In genomic region chr16:91367066-91367465, GRCm38 (mm10) we compare ENCODE assay signal across 15 mouse cellular contexts. TPM values are rescaled to one million over a fixed set of nuclear protein-coding genes. Genes with fewer than 3 reads are reported as not detected.
DNase-seq lines count a peak whose midpoint lies in the region; ATAC-seq and TF ChIP-seq lines count a peak whose summit lies in the region.
"Had no signal": no experiment of that assay in that cellular context is flagged by ENCODE, and none has a peak within 500 bp of the region (broad histone marks: within the 10 kb centered on the region; RNA-seq: fewer than 3 reads in every experiment).

No protein-coding gene starts in this region.

- peak; percentile 92 for DNase-seq in 416B (ENCODE audit: low read depth)
- DNase-seq in hindbrain, embryonic 14.5 days (ENCODE audit: low spot score) = no peak
- DNase-seq: adrenal gland, adult 8-10 months; cerebellum, adult 11 months had no signal

- H3K4me2 ChIP-seq in heart, embryonic 13.5 days = no peak overlapping the region
- no peak overlapping the region for H3K4me2 ChIP-seq in heart, embryonic 11.5 days
- H3K4me2 ChIP-seq in hindbrain, embryonic 13.5 days = no peak overlapping the region
- no peak overlapping the region for H3K4me2 ChIP-seq in hindbrain, embryonic 14.5 days (replicated peaks)
- no peak overlapping the region for H3K4me2 ChIP-seq in intestine, postnatal 0 days (replicated peaks; ENCODE audit: low read depth)

- no peaks in the 10 kb centered on the region for H3K27me3 ChIP-seq in heart, embryonic 13.5 days (replicated peaks)
- H3K27me3 ChIP-seq in heart, embryonic 11.5 days (ENCODE audit: control insufficient read depth, insufficient read depth, low read length) = no peaks in the 10 kb centered on the region
- H3K27me3 ChIP-seq in hindbrain, embryonic 13.5 days = no peaks in the 10 kb centered on the region
- no peaks in the 10 kb centered on the region for H3K27me3 ChIP-seq in hindbrain, embryonic 14.5 days (ENCODE audit: control insufficient read depth, insufficient read depth, low read length)
- H3K27me3 ChIP-seq in intestine, postnatal 0 days (replicated peaks; ENCODE audit: control insufficient read depth, insufficient read depth, low read length) = no peaks in the 10 kb centered on the region
- H3K27me3 ChIP-seq: Patski had no signal

- ATAC-seq in heart, embryonic 13.5 days (ENCODE audit: extremely low read depth, insufficient number of reproducible peaks, low FRiP score, low TSS enrichment) = no peak
- ATAC-seq in heart, embryonic 11.5 days (replicated peaks; ENCODE audit: insufficient number of reproducible peaks, low FRiP score, low TSS enrichment) = no peak
- no peak for ATAC-seq in hindbrain, embryonic 13.5 days (ENCODE audit: low FRiP score)
- no peak for ATAC-seq in hindbrain, embryonic 14.5 days (ENCODE audit: low FRiP score)
- ATAC-seq in intestine, postnatal 0 days = no peak
- ATAC-seq: Patski had no signal

- peaks cover 5% of the 10 kb centered on the region; the same call in 1 of the 2 replicates for H3K79me2 ChIP-seq in macrophage (ENCODE audit: inconsistent target)

- TF ChIP-seq CTCF in bone marrow macrophage, adult 2 months (IDR thresholded peaks at IDR 0.05; ENCODE audit: low read depth, low read length) = no peak
- TF ChIP-seq CTCF in intestine, postnatal 0 days (IDR thresholded peaks at IDR 0.05; ENCODE audit: low read depth) = no peak

- 69% methylated on average over 2 of the region's 2 CpGs for WGBS in heart, embryonic 13.5 days
- 80% methylated on average over 2 of the region's 2 CpGs for whole genome bisulfite sequencing in heart, embryonic 11.5 days (ENCODE audit: insufficient replicate concordance)
- 0% methylated on average over 2 of the region's 2 CpGs for WGBS in macrophage (ENCODE audit: missing documents)
- WGBS in hindbrain, embryonic 13.5 days = 82% methylated on average over 2 of the region's 2 CpGs
- WGBS in hindbrain, embryonic 14.5 days = 88% methylated on average over 2 of the region's 2 CpGs
- 78% methylated on average over 2 of the region's 2 CpGs for WGBS in intestine, postnatal 0 days

- H3K36me3 ChIP-seq in heart, embryonic 13.5 days = no peaks in the 10 kb centered on the region
- no peaks in the 10 kb centered on the region for H3K36me3 ChIP-seq in heart, embryonic 11.5 days (ENCODE audit: control insufficient read depth, insufficient read depth, low read length)
- no peaks in the 10 kb centered on the region for H3K36me3 ChIP-seq in macrophage (ENCODE audit: inconsistent target)
- no peaks in the 10 kb centered on the region for H3K36me3 ChIP-seq in hindbrain, embryonic 13.5 days
- no peaks in the 10 kb centered on the region for H3K36me3 ChIP-seq in hindbrain, embryonic 14.5 days (replicated peaks; ENCODE audit: control insufficient read depth, insufficient read depth)
- H3K36me3 ChIP-seq in intestine, postnatal 0 days (ENCODE audit: control insufficient read depth, insufficient read depth) = no peaks in the 10 kb centered on the region

- peaks cover 32% of the 10 kb centered on the region for H3K4me1 ChIP-seq in heart, embryonic 13.5 days
- H3K4me1 ChIP-seq in heart, embryonic 11.5 days (ENCODE audit: control insufficient read depth, insufficient read depth, low read length) = peaks cover 10% of the 10 kb centered on the region
- peaks cover 50% of the 10 kb centered on the region for H3K4me1 ChIP-seq in bone marrow macrophage, adult 2 months (ENCODE audit: control insufficient read depth, insufficient read depth, low read length)
- peaks cover 9% of the 10 kb centered on the region for H3K4me1 ChIP-seq in hindbrain, embryonic 13.5 days (replicated peaks)
- H3K4me1 ChIP-seq in hindbrain, embryonic 14.5 days (replicated peaks; ENCODE audit: control insufficient read depth, insufficient read depth, low read length) = no peaks in the 10 kb centered on the region
- H3K4me1 ChIP-seq in intestine, postnatal 0 days (replicated peaks; ENCODE audit: control insufficient read depth, insufficient read depth, low read length) = no peaks in the 10 kb centered on the region

- no peak for TF ChIP-seq POLR2A in bone marrow macrophage, adult 2 months (IDR thresholded peaks at IDR 0.05; ENCODE audit: borderline replicate concordance, low read depth, low read length)

- peaks cover 4% of the 10 kb centered on the region; the same call in 1 of the 2 replicates for H3K9me3 ChIP-seq in heart, embryonic 13.5 days
- no peaks in the 10 kb centered on the region for H3K9me3 ChIP-seq in heart, embryonic 11.5 days (replicated peaks; ENCODE audit: control insufficient read depth, low read length)
- no peaks in the 10 kb centered on the region for H3K9me3 ChIP-seq in hindbrain, embryonic 13.5 days
- no peaks in the 10 kb centered on the region for H3K9me3 ChIP-seq in hindbrain, embryonic 14.5 days (ENCODE audit: control insufficient read depth, low read length)
- H3K9me3 ChIP-seq in intestine, postnatal 0 days (ENCODE audit: control insufficient read depth) = no peaks in the 10 kb centered on the region

- 0 out of 2 replicates have a peak overlapping the region, but pooled peaks have one; percentile 5 for H3K27ac ChIP-seq in heart, embryonic 13.5 days (replicated peaks)
- no peak overlapping the region for H3K27ac ChIP-seq in heart, embryonic 11.5 days (ENCODE audit: low read depth, low read length)
- H3K27ac ChIP-seq in bone marrow macrophage, adult 2 months (ENCODE audit: insufficient read depth, low read depth, low read length) = peak overlapping the region; percentile 92
- H3K27ac ChIP-seq in macrophage = peak overlapping the region; percentile 99
- H3K27ac ChIP-seq in hindbrain, embryonic 13.5 days = no peak overlapping the region
- H3K27ac ChIP-seq in hindbrain, embryonic 14.5 days = no peak overlapping the region
- H3K27ac ChIP-seq in intestine, postnatal 0 days (ENCODE audit: low read depth, low read length) = no peak overlapping the region

- no peak overlapping the region for H3K9ac ChIP-seq in heart, embryonic 13.5 days
- no peak overlapping the region for H3K9ac ChIP-seq in heart, embryonic 11.5 days (ENCODE audit: low read depth, low read length)
- H3K9ac ChIP-seq in hindbrain, embryonic 13.5 days = no peak overlapping the region
- H3K9ac ChIP-seq in hindbrain, embryonic 14.5 days = no peak overlapping the region
- no peak overlapping the region for H3K9ac ChIP-seq in intestine, postnatal 0 days (ENCODE audit: low read depth, low read length)

- H3K4me3 ChIP-seq in heart, embryonic 13.5 days = no peak overlapping the region
- no peak overlapping the region for H3K4me3 ChIP-seq in heart, embryonic 11.5 days (ENCODE audit: low read depth, low read length)
- peak overlapping the region; percentile 30; the same call in 1 of the 2 replicates for H3K4me3 ChIP-seq in bone marrow macrophage, adult 2 months (ENCODE audit: insufficient read depth, low read length)
- H3K4me3 ChIP-seq in macrophage (ENCODE audit: inconsistent target) = no peak overlapping the region
- no peak overlapping the region for H3K4me3 ChIP-seq in hindbrain, embryonic 13.5 days
- no peak overlapping the region for H3K4me3 ChIP-seq in hindbrain, embryonic 14.5 days (replicated peaks; ENCODE audit: low read length)
- H3K4me3 ChIP-seq in intestine, postnatal 0 days (ENCODE audit: low read depth, low read length) = no peak overlapping the region

RNA-seq across cellular contexts. Expression of gene Ifnar2, which starts 5.5 kb away (rescaled TPM):
- polyA plus RNA-seq in heart, embryonic 13.5 days (2015; fragmentation: Nextera tagmentation; extraction: Ambion mirVana) = 51.2 and 56.5 TPM in 2 replicates
- 53.9 and 55.6 TPM in 2 replicates for polyA plus RNA-seq in heart, embryonic 11.5 days (2014; fragmentation: Nextera tagmentation; extraction: Ambion mirVana)
- 237 and 238 TPM in 2 replicates for polyA plus RNA-seq in bone marrow macrophage, adult 2 months (2012; ENCODE audit: insufficient read depth, insufficient read length, missing spikeins)
- 100 to 1,000 TPM; 154 to 353 (median 191) TPM for total RNA-seq in macrophage (2018; cell fraction: chromatin; rRNA removed)
- 100 to 1,000 TPM; 175 to 241 (median 207) TPM for total RNA-seq in macrophage (2018; cell fraction: cytosol; rRNA removed)
- 100 to 1,000 TPM; 188 to 308 (median 236) TPM for total RNA-seq in macrophage (2018; cell fraction: nucleus; rRNA removed)
- 183 to 327 TPM (median 193 TPM) in 3 replicates for polyA plus RNA-seq in macrophage (2018)
- 33.2 and 36.3 TPM in 2 replicates for polyA plus RNA-seq in hindbrain, embryonic 13.5 days (2015; fragmentation: Nextera tagmentation; extraction: Ambion mirVana)
- 38.2 and 40.4 TPM in 2 replicates for polyA plus RNA-seq in hindbrain, embryonic 14.5 days (2014; fragmentation: Nextera tagmentation; extraction: Ambion mirVana)
- 68.4 and 75.5 TPM in 2 replicates for polyA plus RNA-seq in intestine, postnatal 0 days (2015; fragmentation: Nextera tagmentation; extraction: Ambion mirVana)

RNA-seq across cellular contexts. Expression of gene Gm21970, which starts 24.5 kb away (rescaled TPM):
- polyA plus RNA-seq in heart, embryonic 13.5 days (2015; fragmentation: Nextera tagmentation; extraction: Ambion mirVana) = not detected in 2 replicates
- polyA plus RNA-seq in heart, embryonic 11.5 days (2014; fragmentation: Nextera tagmentation; extraction: Ambion mirVana) = not detected in 2 replicates
- polyA plus RNA-seq in bone marrow macrophage, adult 2 months (2012; ENCODE audit: insufficient read depth, insufficient read length, missing spikeins) = not detected in 2 replicates
- total RNA-seq in macrophage (2018; cell fraction: chromatin; rRNA removed) = not detected
- total RNA-seq in macrophage (2018; cell fraction: cytosol; rRNA removed) = under 1 TPM in 8 of 26 experiments, not detected in 18; 0.23 to 0.80 (median 0.37) TPM
- 1 to 10 TPM in 1 of 26 experiments, not detected in 25; 1.6 TPM for total RNA-seq in macrophage (2018; cell fraction: nucleus; rRNA removed)
- not detected in 3 replicates for polyA plus RNA-seq in macrophage (2018)
- not detected in 2 replicates for polyA plus RNA-seq in hindbrain, embryonic 13.5 days (2015; fragmentation: Nextera tagmentation; extraction: Ambion mirVana)
- not detected in 2 replicates for polyA plus RNA-seq in hindbrain, embryonic 14.5 days (2014; fragmentation: Nextera tagmentation; extraction: Ambion mirVana)
- not detected in 2 replicates for polyA plus RNA-seq in intestine, postnatal 0 days (2015; fragmentation: Nextera tagmentation; extraction: Ambion mirVana)
- total RNA-seq: gastrocnemius, adult 18-20 months; left cerebral cortex, postnatal 10 days had no signal
- polyA plus RNA-seq: heart, postnatal 0 days; lung, embryonic 16.5 days had no signal

RNA-seq across cellular contexts. Expression of gene Il10rb, which starts 38.9 kb away (rescaled TPM):
- polyA plus RNA-seq in heart, embryonic 13.5 days (2015; fragmentation: Nextera tagmentation; extraction: Ambion mirVana) = 44.8 and 48.9 TPM in 2 replicates
- polyA plus RNA-seq in heart, embryonic 11.5 days (2014; fragmentation: Nextera tagmentation; extraction: Ambion mirVana) = 38.6 and 46.9 TPM in 2 replicates
- 345 and 358 TPM in 2 replicates for polyA plus RNA-seq in bone marrow macrophage, adult 2 months (2012; ENCODE audit: insufficient read depth, insufficient read length, missing spikeins)
- 100 to 1,000 TPM; 195 to 513 (median 266) TPM for total RNA-seq in macrophage (2018; cell fraction: chromatin; rRNA removed)
- total RNA-seq in macrophage (2018; cell fraction: cytosol; rRNA removed) = 100 to 1,000 TPM; 302 to 435 (median 372) TPM
- 100 to 1,000 TPM; 321 to 683 (median 404) TPM for total RNA-seq in macrophage (2018; cell fraction: nucleus; rRNA removed)
- polyA plus RNA-seq in macrophage (2018) = 357 to 533 TPM (median 380 TPM) in 3 replicates
- 10.1 and 11.1 TPM in 2 replicates for polyA plus RNA-seq in hindbrain, embryonic 13.5 days (2015; fragmentation: Nextera tagmentation; extraction: Ambion mirVana)
- polyA plus RNA-seq in hindbrain, embryonic 14.5 days (2014; fragmentation: Nextera tagmentation; extraction: Ambion mirVana) = 13.0 and 13.4 TPM in 2 replicates
- 123 and 124 TPM in 2 replicates for polyA plus RNA-seq in intestine, postnatal 0 days (2015; fragmentation: Nextera tagmentation; extraction: Ambion mirVana)

Comparison
In these comparisons a context has a peak if more than half of its experiments do, and no peak if none do; other contexts are left out.
1. H3K27ac ChIP-seq: peak in heart, embryonic 13.5 days (single experiment), bone marrow macrophage, adult 2 months (single experiment) and macrophage (single experiment); none in heart, embryonic 11.5 days (single experiment), hindbrain, embryonic 13.5 days (single experiment), hindbrain, embryonic 14.5 days (single experiment) and intestine, postnatal 0 days (single experiment).